Mouse (Mus musculus): ENCODE measurements around the gene Dhx35. TPM values are rescaled to one million over a fixed set of nuclear protein-coding genes. Genes with fewer than 3 reads are reported as not detected.

The Dhx35 gene
- total RNA-seq (2014; rRNA removed), result 5.9 and 6.5 TPM in 2 replicates
- 5.2 and 8.2 TPM in 2 replicates for polyA plus RNA-seq (2012; rRNA removed)

DNA sequence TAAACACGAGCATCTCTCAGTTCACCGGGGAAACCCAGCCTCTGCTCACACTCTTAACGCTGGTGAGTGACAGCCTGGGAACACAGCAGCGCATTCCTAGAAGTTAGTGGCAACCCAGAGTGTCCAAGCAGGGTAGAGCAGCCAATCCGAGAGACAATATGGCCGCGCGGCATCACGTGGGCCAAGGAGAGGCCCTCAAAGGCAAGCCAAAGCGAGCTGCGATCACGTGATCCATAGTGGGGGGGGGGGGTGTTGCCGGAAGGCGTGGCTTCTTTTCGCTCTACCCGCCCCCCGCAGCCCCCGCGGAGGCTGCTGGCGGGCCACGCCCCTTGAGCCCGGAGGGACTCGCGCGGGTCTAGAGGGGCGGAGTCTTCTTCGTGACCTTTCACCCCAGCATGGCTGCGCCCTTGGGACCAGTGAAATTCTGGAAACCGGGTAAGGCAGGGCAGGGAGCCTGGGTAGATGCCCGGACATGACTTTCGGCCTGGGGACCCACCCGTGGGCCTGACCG, at the start of gene Dhx35:
TSS of gene Dhx35 (plus strand) at position 314 of the 511 bp plus-strand sequence.
- Histone ChIP-seq H3K79me2 (ENCODE audit: control insufficient read depth, insufficient read depth, low read length) (no peaks in the 10 kb centered on the region; the same call in 1 of the 2 replicates), H3K4me3 (ENCODE audit: insufficient read depth, low read depth, low read length) (peak within 1 kb of the TSS; percentile 89), H3K27me3 (ENCODE audit: control insufficient read depth, insufficient read depth, low read length) (no peaks in the 10 kb centered on the region), H3K36me3 (ENCODE audit: control insufficient read depth, insufficient read depth, low read length) (no peaks in the 10 kb centered on the region), H3K4me1 (ENCODE audit: control insufficient read depth, insufficient read depth, low read length) (peaks cover 2% of the 10 kb centered on the region), H3K27ac (replicated peaks; ENCODE audit: insufficient read depth, low read depth, low read length) (peak within 1 kb of the TSS; percentile 13), H3K9ac (ENCODE audit: low read depth, low read length) (peak within 1 kb of the TSS; percentile 71)
- peak; percentile 87 for DNase-seq (ENCODE audit: extremely low read depth, low read depth, low spot score)
- TF ChIP-seq CTCF (IDR thresholded peaks at IDR 0.05; ENCODE audit: low read depth, low read length) (no peak), POLR2A (IDR thresholded peaks at IDR 0.05; ENCODE audit: extremely low read depth, insufficient read depth, low read length) (0 out of 2 replicates have a peak, but pooled peaks have one; percentile 29)
- whole genome bisulfite sequencing, result 1% methylated on average over 33 of the region's 33 CpGs

DNA sequence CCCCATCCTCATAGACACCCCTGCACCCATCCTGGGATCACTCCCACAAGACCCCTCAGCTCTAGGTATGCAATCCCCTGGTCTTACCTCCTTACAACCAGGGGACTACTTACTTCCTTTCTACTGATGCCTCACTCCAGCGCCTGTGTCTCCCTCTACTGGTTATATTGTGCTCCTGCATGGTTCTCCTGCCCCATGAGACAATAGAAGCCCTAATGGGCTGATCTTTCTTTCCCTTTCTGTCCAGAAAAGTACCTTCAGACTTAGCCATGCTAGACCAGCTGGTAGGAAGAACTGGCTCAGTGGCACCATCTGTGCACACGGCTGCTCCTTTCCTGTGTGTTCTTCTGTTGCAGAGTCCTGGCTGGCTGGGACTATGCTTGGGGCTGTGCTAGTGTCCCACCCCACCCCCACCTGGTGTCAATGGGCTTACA, 49.5 kb upstream of the Dhx35 start:
- no peak overlapping the region for H3K9ac ChIP-seq (ENCODE audit: low read depth, low read length)
- 16% methylated on average over 2 of the region's 2 CpGs for WGBS
- DNase-seq (ENCODE audit: extremely low read depth, low read depth, low spot score), result no peak

GRCm38 (mm10) chr2:158746164-158746563, 48.4 kb upstream of the Dhx35 start:
- TF ChIP-seq POLR2A (IDR thresholded peaks at IDR 0.05; ENCODE audit: extremely low read depth, insufficient read depth, low read length) (no peak), CTCF (IDR thresholded peaks at IDR 0.05; ENCODE audit: low read depth, low read length) (no peak)
- Histone ChIP-seq H3K79me2 (ENCODE audit: control insufficient read depth, insufficient read depth, low read length) (no peaks in the 10 kb centered on the region), H3K4me3 (ENCODE audit: insufficient read depth, low read depth, low read length) (no peak overlapping the region), H3K36me3 (ENCODE audit: control insufficient read depth, insufficient read depth, low read length) (no peaks in the 10 kb centered on the region), H3K4me1 (ENCODE audit: control insufficient read depth, insufficient read depth, low read length) (no peaks in the 10 kb centered on the region), H3K27ac (replicated peaks; ENCODE audit: insufficient read depth, low read depth, low read length) (no peak overlapping the region), H3K27me3 (ENCODE audit: control insufficient read depth, insufficient read depth, low read length) (no peaks in the 10 kb centered on the region), H3K9ac (ENCODE audit: low read depth, low read length) (no peak overlapping the region)
- no peak for DNase-seq (ENCODE audit: extremely low read depth, low read depth, low spot score)
- 77% methylated on average over 11 of the region's 11 CpGs for WGBS

More for the DNA sequence above, 49.5 kb upstream of the Dhx35 start:
- Histone ChIP-seq H3K79me2 (ENCODE audit: control insufficient read depth, insufficient read depth, low read length) (no peaks in the 10 kb centered on the region), H3K27ac (replicated peaks; ENCODE audit: insufficient read depth, low read depth, low read length) (no peak overlapping the region), H3K27me3 (ENCODE audit: control insufficient read depth, insufficient read depth, low read length) (no peaks in the 10 kb centered on the region), H3K4me1 (ENCODE audit: control insufficient read depth, insufficient read depth, low read length) (no peaks in the 10 kb centered on the region), H3K4me3 (ENCODE audit: insufficient read depth, low read depth, low read length) (no peak overlapping the region), H3K36me3 (ENCODE audit: control insufficient read depth, insufficient read depth, low read length) (no peaks in the 10 kb centered on the region)
- TF ChIP-seq CTCF (IDR thresholded peaks at IDR 0.05; ENCODE audit: low read depth, low read length) (peak; percentile 36; the same call in 1 of the 2 replicates), POLR2A (IDR thresholded peaks at IDR 0.05; ENCODE audit: extremely low read depth, insufficient read depth, low read length) (no peak)

- Histone ChIP-seq H3K4me1 (ENCODE audit: control insufficient read depth, insufficient read depth, low read length) (no peaks in the 10 kb centered on the region), H3K27ac (replicated peaks; ENCODE audit: insufficient read depth, low read depth, low read length) (no peak overlapping the region), H3K27me3 (ENCODE audit: control insufficient read depth, insufficient read depth, low read length) (no peaks in the 10 kb centered on the region), H3K36me3 (ENCODE audit: control insufficient read depth, insufficient read depth, low read length) (no peaks in the 10 kb centered on the region), H3K79me2 (ENCODE audit: control insufficient read depth, insufficient read depth, low read length) (no peaks in the 10 kb centered on the region), H3K4me3 (ENCODE audit: insufficient read depth, low read depth, low read length) (no peak overlapping the region), H3K9ac (ENCODE audit: low read depth, low read length) (no peak overlapping the region)
- TF ChIP-seq CTCF (IDR thresholded peaks at IDR 0.05; ENCODE audit: low read depth, low read length), result no peak
- peak; percentile 44 for DNase-seq (ENCODE audit: extremely low read depth, low read depth, low spot score)
- 74% methylated on average over 9 of the region's 9 CpGs for WGBS
Observed at GRCm38 (mm10) chr2:158749366-158749765, 45.2 kb upstream of the Dhx35 start.

DNA sequence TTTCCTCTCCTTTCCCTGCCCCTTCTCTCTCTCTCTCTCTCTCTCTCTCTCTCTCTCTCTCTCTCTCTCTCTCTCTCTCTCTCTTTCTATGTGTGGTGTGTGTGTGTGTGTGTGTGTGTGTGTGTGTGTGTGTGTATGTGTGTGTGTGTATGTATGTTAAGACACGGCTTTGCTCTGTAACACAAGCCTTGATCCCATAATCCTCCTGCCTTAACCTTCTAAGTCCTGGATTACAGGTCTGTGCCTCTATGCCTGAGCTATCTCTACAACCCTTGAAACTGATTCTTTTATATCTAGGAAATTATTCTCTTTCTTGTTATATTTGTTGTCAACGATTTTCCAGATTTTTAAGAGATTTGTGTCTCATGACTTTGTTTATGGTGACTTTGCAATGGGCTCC, 34.4 kb upstream of the Dhx35 start:
- Histone ChIP-seq H3K4me1 (ENCODE audit: control insufficient read depth, insufficient read depth, low read length) (no peaks in the 10 kb centered on the region), H3K79me2 (ENCODE audit: control insufficient read depth, insufficient read depth, low read length) (no peaks in the 10 kb centered on the region), H3K9ac (ENCODE audit: low read depth, low read length) (no peak overlapping the region), H3K27ac (replicated peaks; ENCODE audit: insufficient read depth, low read depth, low read length) (no peak overlapping the region), H3K36me3 (ENCODE audit: control insufficient read depth, insufficient read depth, low read length) (no peaks in the 10 kb centered on the region), H3K4me3 (ENCODE audit: insufficient read depth, low read depth, low read length) (no peak overlapping the region), H3K27me3 (ENCODE audit: control insufficient read depth, insufficient read depth, low read length) (no peaks in the 10 kb centered on the region)
- 76% methylated on average over 2 of the region's 2 CpGs for WGBS
- no peak for DNase-seq (ENCODE audit: extremely low read depth, low read depth, low spot score)
- TF ChIP-seq POLR2A (IDR thresholded peaks at IDR 0.05; ENCODE audit: extremely low read depth, insufficient read depth, low read length) (no peak), CTCF (IDR thresholded peaks at IDR 0.05; ENCODE audit: low read depth, low read length) (no peak)

DNA sequence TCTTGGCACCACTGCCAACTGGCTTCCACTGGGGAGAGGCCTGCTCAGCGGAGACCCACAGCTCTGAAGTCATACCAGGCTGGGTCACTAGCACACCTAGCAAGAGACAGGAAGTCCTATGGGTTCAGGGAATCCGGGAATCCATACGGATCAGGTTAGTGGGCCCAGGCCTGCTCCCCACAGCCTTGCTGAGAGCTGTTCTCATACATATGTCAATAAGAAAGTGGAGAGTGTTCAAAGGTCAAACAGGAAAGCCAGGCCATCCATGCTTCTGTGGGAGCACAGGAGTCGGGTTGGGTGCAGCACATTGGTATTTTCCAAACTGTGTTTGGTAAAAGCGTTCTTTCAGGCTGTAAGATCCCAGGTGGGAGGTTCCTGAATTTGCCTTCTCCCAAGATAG, 32.3 kb upstream of the Dhx35 start:
- peaks cover under 1% of the 10 kb centered on the region; the same call in 1 of the 2 replicates for H3K4me1 ChIP-seq (ENCODE audit: control insufficient read depth, insufficient read depth, low read length)
- DNase-seq (ENCODE audit: extremely low read depth, low read depth, low spot score), result no peak
- no peaks in the 10 kb centered on the region for H3K79me2 ChIP-seq (ENCODE audit: control insufficient read depth, insufficient read depth, low read length)
- TF ChIP-seq CTCF (IDR thresholded peaks at IDR 0.05; ENCODE audit: low read depth, low read length), result no peak
- no peak for TF ChIP-seq POLR2A (IDR thresholded peaks at IDR 0.05; ENCODE audit: extremely low read depth, insufficient read depth, low read length)
- no peaks in the 10 kb centered on the region for H3K36me3 ChIP-seq (ENCODE audit: control insufficient read depth, insufficient read depth, low read length)
- no peaks in the 10 kb centered on the region for H3K27me3 ChIP-seq (ENCODE audit: control insufficient read depth, insufficient read depth, low read length)
- H3K4me3 ChIP-seq (ENCODE audit: insufficient read depth, low read depth, low read length), result no peak overlapping the region
- H3K27ac ChIP-seq (replicated peaks; ENCODE audit: insufficient read depth, low read depth, low read length), result no peak overlapping the region
- H3K9ac ChIP-seq (ENCODE audit: low read depth, low read length), result no peak overlapping the region
- 51% methylated on average over 5 of the region's 5 CpGs for WGBS

Measured in liver, adult 2 months (tissue).